Mouse (Mus musculus) liver, postnatal 0 days (tissue): ENCODE data around the gene Ovca2.

Experiments used
- CTCF ChIP-seq: sonication (generic); IDR thresholded peaks from 2 replicates; pipeline ENCODE4 v1.5.1; 2016; ENCODE audit warnings: antibody characterized with exemption, low read depth
- EP300 ChIP-seq: IDR thresholded peaks from 2 replicates; pipeline ENCODE4 v1.6.1; 2016; ENCODE audit warnings: antibody characterized with exemption, low read depth, mild to moderate bottlenecking

DNA sequence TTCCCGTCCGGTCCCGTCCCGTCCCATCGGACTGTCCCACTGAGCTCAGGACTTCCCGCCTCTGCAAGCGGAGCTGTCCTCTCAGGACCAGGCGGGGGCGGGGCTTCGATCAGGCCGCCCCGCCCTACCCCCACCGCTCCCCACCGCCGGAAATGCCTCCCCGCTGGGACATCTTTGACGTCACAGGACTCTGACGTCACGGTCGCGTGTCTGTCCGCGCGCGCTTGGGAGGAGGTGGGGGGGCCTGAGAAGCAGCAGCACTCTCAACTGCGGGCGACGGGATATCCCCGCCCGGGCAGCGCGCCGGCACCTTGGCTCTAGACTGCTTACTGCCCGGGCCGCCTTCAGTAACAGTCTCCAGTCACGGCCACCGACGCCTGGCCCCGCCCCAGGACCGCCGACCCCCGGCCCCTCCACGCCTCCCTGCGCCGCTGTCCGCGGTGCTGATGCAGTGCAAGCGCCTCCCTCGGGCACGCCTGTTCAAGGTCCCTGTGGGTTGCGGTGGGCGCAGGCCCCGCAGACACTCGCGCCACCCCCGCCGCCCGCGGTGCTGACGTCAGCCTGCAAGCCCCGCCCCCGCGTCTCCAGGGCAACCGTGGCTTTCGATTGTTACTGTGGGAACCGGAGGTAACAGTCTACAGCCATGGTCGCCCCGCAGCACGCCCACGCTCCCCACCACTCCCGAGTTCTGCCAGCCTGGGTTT lies 5.4 kb downstream of the Ovca2 start:
- TF ChIP-seq CTCF, result no peak
- TF ChIP-seq EP300, result no peak
